Mouse (Mus musculus): ENCODE results near the gene Gzma. TPM values are rescaled to one million over a fixed set of nuclear protein-coding genes. Genes with fewer than 3 reads are reported as not detected.

Gzma gene
- total RNA-seq (2022): not detected

- no peak for DNase-seq (ENCODE audit: low spot score in 2 of 2)
Observed at GRCm38 (mm10) chr13:113100879-113101278, at the start of gene Gzma. Gene Gzma, minus strand, starts transcription at chr13:113100981.

- DNase-seq (ENCODE audit: low spot score in 2 of 2): no peak
Observed at GRCm38 (mm10) chr13:113139597-113139996, 38.8 kb upstream of the Gzma start.

- DNase-seq (ENCODE audit: low spot score in 2 of 2): no peak
Observed at GRCm38 (mm10) chr13:113129974-113130373, 29.2 kb upstream of the Gzma start.

- DNase-seq (ENCODE audit: low spot score in 2 of 2): no peak
Observed at GRCm38 (mm10) chr13:113121326-113121725, 20.5 kb upstream of the Gzma start.

GRCm38 (mm10) chr13:113120324-113121237 is 19.8 kb upstream of the Gzma start:
- no peak for DNase-seq (ENCODE audit: low spot score in 2 of 2)

- no peak for DNase-seq (ENCODE audit: low spot score in 2 of 2)
Observed at GRCm38 (mm10) chr13:113118977-113119376, 18.2 kb upstream of the Gzma start.

- no peak for DNase-seq (ENCODE audit: low spot score in 2 of 2)
Observed at GRCm38 (mm10) chr13:113104759-113105158, 4.0 kb upstream of the Gzma start.

- DNase-seq (ENCODE audit: low spot score in 2 of 2): no peak
Observed at GRCm38 (mm10) chr13:113101804-113102203, 1.0 kb upstream of the Gzma start.

GRCm38 (mm10) chr13:113098406-113098805 is 2.4 kb downstream of the Gzma start:
- no peak for DNase-seq (ENCODE audit: low spot score in 2 of 2)

- no peak for DNase-seq (ENCODE audit: low spot score in 2 of 2)
Observed at GRCm38 (mm10) chr13:113097011-113097410, 3.8 kb downstream of the Gzma start.

GRCm38 (mm10) chr13:113094618-113095017 is 6.2 kb downstream of the Gzma start:
- no peak for DNase-seq (ENCODE audit: low spot score in 2 of 2)

- no peak for DNase-seq (ENCODE audit: low spot score in 2 of 2)
Observed at GRCm38 (mm10) chr13:113090489-113090888, 10.3 kb downstream of the Gzma start.

- no peak for DNase-seq (ENCODE audit: low spot score in 2 of 2)
Observed at GRCm38 (mm10) chr13:113087226-113088017, 13.4 kb downstream of the Gzma start.

- DNase-seq (ENCODE audit: low spot score in 2 of 2): no peak
Observed at GRCm38 (mm10) chr13:113084732-113085131, 16.0 kb downstream of the Gzma start.

GRCm38 (mm10) chr13:113082101-113082500 is 18.7 kb downstream of the Gzma start:
- no peak for DNase-seq (ENCODE audit: low spot score in 2 of 2)

- no peak for DNase-seq (ENCODE audit: low spot score in 2 of 2)
Observed at GRCm38 (mm10) chr13:113079021-113079420, 21.8 kb downstream of the Gzma start.

GRCm38 (mm10) chr13:113064542-113064941 is 36.2 kb downstream of the Gzma start:
- no peak for DNase-seq (ENCODE audit: low spot score in 2 of 2)

- DNase-seq (ENCODE audit: low spot score in 2 of 2): no peak
Observed at GRCm38 (mm10) chr13:113061746-113062145, 39.0 kb downstream of the Gzma start.

GRCm38 (mm10) chr13:113055826-113056225 is 45.0 kb downstream of the Gzma start:
- DNase-seq (ENCODE audit: low spot score in 2 of 2): no peak

GRCm38 (mm10) chr13:113054230-113054629 is 46.6 kb downstream of the Gzma start:
- no peak for DNase-seq (ENCODE audit: low spot score in 2 of 2)

GRCm38 (mm10) chr13:113047647-113048046 is 53.1 kb downstream of the Gzma start:
- DNase-seq (ENCODE audit: low spot score in 2 of 2): no peak

GRCm38 (mm10) chr13:113047018-113047417 is 53.8 kb downstream of the Gzma start:
- DNase-seq (ENCODE audit: low spot score in 2 of 2): no peak

All from layer of hippocampus, adult 8-10 months (tissue).